Comparison of ENCODE assay signal across 21 mouse cellular contexts in the genomic region with DNA sequence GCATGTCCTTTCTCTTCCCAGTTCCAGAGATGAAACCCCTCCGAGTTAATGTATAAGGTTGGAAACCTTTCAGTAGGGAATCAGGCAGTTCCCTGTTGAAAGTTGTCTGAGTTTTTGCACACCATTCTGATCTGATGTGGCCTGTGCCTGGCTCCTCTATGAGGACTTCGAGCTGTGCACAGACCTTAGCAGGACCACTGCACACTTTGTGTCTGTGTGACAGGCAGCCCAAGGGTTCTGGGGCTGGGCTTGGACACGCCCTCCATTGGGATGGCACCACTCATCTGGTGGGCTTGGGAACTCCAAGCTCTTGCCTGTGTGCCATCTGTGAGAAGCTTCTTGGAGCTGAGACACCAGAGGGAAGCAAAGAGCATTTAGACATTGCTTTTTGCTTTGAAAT.
"Had no signal": no experiment of that assay in that cellular context is flagged by ENCODE, and none has a peak within 500 bp of the region (broad histone marks: within the 10 kb centered on the region; RNA-seq: fewer than 3 reads in every experiment).

No protein-coding gene starts in this region.

- DNase-seq: kidney, adult 2 months; kidney, postnatal 25 days; layer of hippocampus, postnatal 36 days; liver; lung, adult 18-20 months; lung, postnatal 10 days; lung, postnatal 36 days; midbrain, embryonic 14.5 days; right cerebral cortex, postnatal 25 days; spleen, adult 18-20 months; thymus, postnatal 25 days had no signal

- ATAC-seq: intestine, postnatal 0 days; liver, embryonic 12.5 days had no signal

- H3K27ac ChIP-seq: kidney, postnatal 0 days; left cerebral cortex, adult 2 months; limb, embryonic 13.5 days; liver, embryonic 12.5 days; liver, embryonic 15.5 days; lung, embryonic 15.5 days; midbrain, embryonic 10.5 days; stomach, embryonic 15.5 days had no signal

- H3K4me3 ChIP-seq: left cerebral cortex, adult 2 months; limb, embryonic 13.5 days; liver, embryonic 12.5 days; liver, embryonic 15.5 days; lung, embryonic 15.5 days; megakaryocyte, embryonic 14.5 days; midbrain, embryonic 10.5 days; stomach, embryonic 15.5 days had no signal

- H3K36me3 ChIP-seq: liver, embryonic 12.5 days; liver, embryonic 15.5 days; lung, embryonic 15.5 days; stomach, embryonic 15.5 days had no signal

- H3K9me3 ChIP-seq: limb, embryonic 13.5 days; liver, embryonic 12.5 days; liver, embryonic 15.5 days; lung, embryonic 15.5 days; megakaryocyte, embryonic 14.5 days; midbrain, embryonic 10.5 days; stomach, embryonic 15.5 days had no signal

- H3K27me3 ChIP-seq: limb, embryonic 13.5 days; liver, embryonic 12.5 days; liver, embryonic 15.5 days; lung, embryonic 15.5 days; stomach, embryonic 15.5 days had no signal

- H3K4me1 ChIP-seq: limb, embryonic 13.5 days; liver, embryonic 12.5 days; liver, embryonic 15.5 days; lung, embryonic 15.5 days; midbrain, embryonic 10.5 days; stomach, embryonic 15.5 days had no signal

- H3K4me2 ChIP-seq: limb, embryonic 13.5 days; liver, embryonic 12.5 days; liver, embryonic 15.5 days; lung, embryonic 15.5 days; stomach, embryonic 15.5 days had no signal

- H3K9ac ChIP-seq: limb, embryonic 13.5 days; liver, embryonic 12.5 days; liver, embryonic 15.5 days; lung, embryonic 15.5 days; stomach, embryonic 15.5 days had no signal
